Mouse (Mus musculus) neural tube, embryonic 11.5 days (tissue): ENCODE data around the gene Gm21976. TPM values are rescaled to one million over a fixed set of nuclear protein-coding genes. Genes with fewer than 3 reads are reported as not detected.

Experiments
- ATAC-seq: fragments of 200-750 bp; cut with Nextera tagmentation; 2 replicates; pipeline ENCODE4 v1.8.0; 2017; ENCODE audit warnings: moderate number of reproducible peaks, mild to moderate bottlenecking, moderate TSS enrichment, moderate library complexity; ENCODE audit not compliant: insufficient read depth, low FRiP score, low TSS enrichment
- DNase-seq: peaks from one replicate; pipeline ENCODE4 v3.0.0-alpha.2; 2015; ENCODE audit warnings: low spot score
- H3K27ac ChIP-seq: fragments of 300-500 bp; sonication (generic); 2 replicates; pipeline ENCODE4 v1.5.1; 2014; ENCODE audit warnings: low read depth, mild to moderate bottlenecking, low read length
- H3K27me3 ChIP-seq: fragments of 300-500 bp; sonication (generic); 2 replicates; pipeline ENCODE4 v1.6.1; 2014; ENCODE audit warnings: mild to moderate bottlenecking, low read length, mixed read lengths; ENCODE audit not compliant: control insufficient read depth, insufficient read depth
- H3K36me3 ChIP-seq: fragments of 300-500 bp; sonication (generic); 2 replicates; pipeline ENCODE4 v1.6.1; 2014; ENCODE audit warnings: mild to moderate bottlenecking, low read length, moderate library complexity, mixed read lengths; ENCODE audit not compliant: control insufficient read depth, insufficient read depth
- H3K4me1 ChIP-seq: fragments of 300-500 bp; sonication (generic); 2 replicates; pipeline ENCODE4 v1.6.1; 2014; ENCODE audit warnings: low read length, mixed read lengths; ENCODE audit not compliant: control insufficient read depth, insufficient read depth
- H3K4me2 ChIP-seq: fragments of 300-500 bp; sonication (generic); 2 replicates; pipeline ENCODE4 v1.6.1; 2014; ENCODE audit warnings: low read depth, mild to moderate bottlenecking, moderate library complexity
- H3K4me3 ChIP-seq: fragments of 300-500 bp; sonication (generic); 2 replicates; pipeline ENCODE4 v1.5.1; 2014; ENCODE audit warnings: low read depth, low read length
- H3K9ac ChIP-seq: fragments of 300-500 bp; sonication (generic); 2 replicates; pipeline ENCODE4 v1.6.1; 2014; ENCODE audit warnings: mild to moderate bottlenecking, low read length
- H3K9me3 ChIP-seq: fragments of 300-500 bp; sonication (generic); 2 replicates; pipeline ENCODE4 v1.6.1; 2016; ENCODE audit warnings: low read length; ENCODE audit not compliant: control insufficient read depth
- WGBS: fragments of 180-500 bp; shearing (Covaris S2); extraction: QIAGEN DNeasy Blood & Tissue Kit; methylation state at CpG from one replicate; pipeline ENCODE4 v1.1.7; 2014; 5-methylcytosine and 5-hydroxymethylcytosine counted together
- polyA plus RNA-seq: library from polyadenylated mRNA; unstranded; fragments of >200 nt; fragmentation: Nextera tagmentation; extraction: Ambion mirVana; gene quantifications from 2 replicates; pipeline ENCODE4 v1.2.1, GENCODE M21; 2014

The Gm21976 gene
- polyA plus RNA-seq, 1 experiment from 2014 or later, result not detected

GRCm38 (mm10) chr13:98353709-98354089, 74.0 kb downstream of the Gm21976 start:
- Histone ChIP-seq H3K4me2 (peak overlapping the region; percentile 65), H3K27ac (no peak overlapping the region)
- peak; percentile 24 for ATAC-seq

GRCm38 (mm10) chr13:98354090-98354801, 74.6 kb downstream of the Gm21976 start, which contains the start of gene Foxd1:
TSS of gene Foxd1 (plus strand) at chr13:98354242.
- ATAC-seq (peak; percentile 87), DNase-seq (peak; percentile 80)
- Histone ChIP-seq H3K9ac (peak within 1 kb of the TSS; percentile 76), H3K36me3 (no peaks in the 10 kb centered on the region), H3K4me2 (peak within 1 kb of the TSS; percentile 65), H3K27ac (peak within 1 kb of the TSS; percentile 60), H3K4me1 (peaks cover 10% of the 10 kb centered on the region), H3K9me3 (no peaks in the 10 kb centered on the region), H3K4me3 (peak within 1 kb of the TSS; percentile 61), H3K27me3 (peaks cover 86% of the 10 kb centered on the region)
- 0% methylated on average over 55 of the region's 76 CpGs for WGBS

More at GRCm38 (mm10) chr13:98353709-98354089, 74.0 kb downstream of the Gm21976 start:
- under 1% methylated on average over 13 of the region's 13 CpGs for WGBS
- no peaks in the 10 kb centered on the region for H3K9me3 ChIP-seq
- peak overlapping the region; percentile 61 for H3K4me3 ChIP-seq
- peaks cover 80% of the 10 kb centered on the region for H3K27me3 ChIP-seq
- H3K9ac ChIP-seq, result no peak overlapping the region
- peaks cover 10% of the 10 kb centered on the region for H3K4me1 ChIP-seq
- H3K36me3 ChIP-seq, result no peaks in the 10 kb centered on the region
- DNase-seq, result peak; percentile 54

GRCm38 (mm10) chr13:98354871-98355558, 75.3 kb downstream of the Gm21976 start:
- Histone ChIP-seq H3K36me3 (no peaks in the 10 kb centered on the region), H3K4me2 (peak overlapping the region; percentile 65), H3K27me3 (peaks cover 91% of the 10 kb centered on the region), H3K9ac (peak overlapping the region; percentile 76), H3K27ac (peak overlapping the region; percentile 60), H3K4me1 (peaks cover 10% of the 10 kb centered on the region), H3K4me3 (peak overlapping the region; percentile 61), H3K9me3 (no peaks in the 10 kb centered on the region)
- ATAC-seq, result peak; percentile 26
- peak; percentile 74 for DNase-seq
- whole genome bisulfite sequencing, result under 1% methylated on average over 57 of the region's 102 CpGs

GRCm38 (mm10) chr13:98355559-98356111, 75.9 kb downstream of the Gm21976 start:
- Histone ChIP-seq H3K9ac (peak overlapping the region; percentile 76), H3K4me1 (peaks cover 10% of the 10 kb centered on the region), H3K36me3 (no peaks in the 10 kb centered on the region), H3K4me3 (peak overlapping the region; percentile 61), H3K9me3 (no peaks in the 10 kb centered on the region), H3K27me3 (peaks cover 91% of the 10 kb centered on the region), H3K4me2 (peak overlapping the region; percentile 65), H3K27ac (peak overlapping the region; percentile 60)
- DNase-seq, result no peak
- WGBS, result under 1% methylated on average over 56 of the region's 81 CpGs
- no peak for ATAC-seq

- DNase-seq, result no peak
- H3K36me3 ChIP-seq, result no peaks in the 10 kb centered on the region
- peak overlapping the region; percentile 61 for H3K4me3 ChIP-seq
- peaks cover 91% of the 10 kb centered on the region for H3K27me3 ChIP-seq
- peak overlapping the region; percentile 65 for H3K4me2 ChIP-seq
- H3K9me3 ChIP-seq, result no peaks in the 10 kb centered on the region
- H3K4me1 ChIP-seq, result peaks cover 10% of the 10 kb centered on the region
- WGBS, result 3% methylated on average over 9 of the region's 9 CpGs
- H3K27ac ChIP-seq, result no peak overlapping the region; the same call in 1 of the 2 replicates
- H3K9ac ChIP-seq, result peak overlapping the region; percentile 76
- no peak for ATAC-seq
These were observed 76.7 kb downstream of the Gm21976 start for GRCm38 (mm10) chr13:98356176-98356972.

Other genes starting within 250 kb of the Gm21976 start
- gene Arhgef28, start 73.4 kb upstream of the Gm21976 start, polyA plus RNA-seq, result 7.7 and 9.0 TPM in 2 replicates
- 43.3 and 44.0 TPM in 2 replicates for gene Utp15, start 16.8 kb upstream of the Gm21976 start, polyA plus RNA-seq
- gene Ankra2, start 16.8 kb upstream of the Gm21976 start, polyA plus RNA-seq, result 35.7 and 36.5 TPM in 2 replicates
- 738 and 767 TPM in 2 replicates for gene Btf3, start 37.1 kb downstream of the Gm21976 start, polyA plus RNA-seq
- gene Foxd1, start 74.4 kb downstream of the Gm21976 start, polyA plus RNA-seq, result 5.5 and 7.2 TPM in 2 replicates
- 1.1 and 1.4 TPM in 2 replicates for gene Gm10320, start 212.1 kb downstream of the Gm21976 start, polyA plus RNA-seq